In the genomic region with DNA sequence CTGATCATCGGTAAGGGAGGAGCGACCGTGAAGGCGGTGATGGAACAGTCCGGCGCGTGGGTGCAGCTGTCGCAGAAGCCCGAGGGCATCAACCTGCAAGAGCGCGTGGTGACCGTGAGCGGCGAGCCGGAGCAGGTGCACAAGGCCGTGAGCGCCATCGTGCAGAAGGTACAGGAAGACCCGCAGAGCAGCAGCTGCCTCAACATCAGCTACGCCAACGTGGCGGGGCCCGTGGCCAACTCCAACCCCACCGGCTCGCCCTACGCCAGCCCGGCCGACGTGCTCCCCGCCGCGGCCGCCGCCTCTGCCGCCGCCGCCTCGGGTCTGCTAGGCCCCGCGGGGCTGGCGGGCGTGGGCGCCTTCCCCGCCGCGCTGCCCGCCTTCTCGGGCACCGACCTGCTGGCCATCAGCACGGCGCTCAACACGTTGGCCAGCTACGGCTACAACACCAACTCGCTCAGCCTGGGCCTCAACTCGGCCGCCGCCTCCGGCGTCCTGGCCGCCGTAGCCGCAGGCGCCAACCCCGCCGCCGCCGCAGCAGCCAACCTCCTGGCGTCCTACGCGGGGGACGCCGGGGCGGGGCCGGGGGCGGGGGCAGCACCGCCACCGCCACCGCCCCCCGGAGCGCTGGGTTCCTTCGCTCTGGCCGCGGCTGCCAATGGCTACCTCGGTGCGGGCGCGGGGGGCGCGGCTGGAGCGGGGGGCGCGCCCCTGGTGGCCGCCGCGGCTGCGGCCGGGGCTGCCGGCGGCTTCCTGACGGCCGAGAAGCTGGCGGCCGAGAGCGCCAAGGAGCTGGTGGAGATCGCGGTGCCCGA, we compare ENCODE assay signal across 9 mouse cellular contexts. TPM values are rescaled to one million over a fixed set of nuclear protein-coding genes. Genes with fewer than 3 reads are reported as not detected.
A peak's percentile ranks its signal among the peaks of the same experiment; 100 is the strongest.
DNase-seq lines count a peak whose midpoint lies in the region; ATAC-seq and TF ChIP-seq lines count a peak whose summit lies in the region.
"Had no signal": no experiment of that assay in that cellular context is flagged by ENCODE, and none has a peak within 500 bp of the region (broad histone marks: within the 10 kb centered on the region; RNA-seq: fewer than 3 reads in every experiment).

No protein-coding gene starts in this region.

- H3K36me3 ChIP-seq in hindbrain, embryonic 14.5 days (replicated peaks; ENCODE audit: control insufficient read depth, insufficient read depth) = peaks cover 55% of the 10 kb centered on the region
- H3K36me3 ChIP-seq in macrophage (ENCODE audit: inconsistent target) = no peaks in the 10 kb centered on the region
- H3K36me3 ChIP-seq: G1E had no signal

- no peaks in the 10 kb centered on the region for H3K9me3 ChIP-seq in hindbrain, embryonic 14.5 days (ENCODE audit: control insufficient read depth, low read length)

- peak overlapping the region; percentile 31 for H3K4me3 ChIP-seq in hindbrain, embryonic 14.5 days (replicated peaks; ENCODE audit: low read length)
- peak overlapping the region; percentile 38 for H3K4me3 ChIP-seq in left cerebral cortex, adult 2 months
- H3K4me3 ChIP-seq in macrophage (ENCODE audit: inconsistent target) = peak overlapping the region; percentile 14; the same call in 1 of the 2 replicates

- 2% methylated on average over 92 of the region's 107 CpGs for WGBS in hindbrain, embryonic 14.5 days
- 1% methylated on average over 95 of the region's 107 CpGs for WGBS in macrophage (ENCODE audit: missing documents)

- H3K9ac ChIP-seq in hindbrain, embryonic 14.5 days = peak overlapping the region; percentile 53

- peak overlapping the region; percentile 54 for H3K4me2 ChIP-seq in hindbrain, embryonic 14.5 days (replicated peaks)

- no peaks in the 10 kb centered on the region for H3K79me2 ChIP-seq in macrophage (ENCODE audit: inconsistent target)

- no peaks in the 10 kb centered on the region for H3K27me3 ChIP-seq in hindbrain, embryonic 14.5 days (ENCODE audit: control insufficient read depth, insufficient read depth, low read length)

- no peak for TF ChIP-seq CTCF in left cerebral cortex, adult 2 months (IDR thresholded peaks at IDR 0.05)

- intact Hi-C loops in left cerebral cortex, adult 2 months (cut with DNase I) = loop anchor here (1.0 to 2.0 kb wide), 2 partner anchors 33 kb away; a partner anchor contains a TSS

- peak; percentile 41; the same call in 1 of the 2 replicates for ATAC-seq in hindbrain, embryonic 14.5 days (ENCODE audit: low FRiP score)

- peak; percentile 53 for DNase-seq in layer of hippocampus, adult 11-12 months (ENCODE audit: low spot score)
- no peak for DNase-seq in layer of hippocampus, adult 9-10 months (ENCODE audit: low spot score)
- peak; percentile 73 for DNase-seq in cerebellum, adult 9-10 months
- DNase-seq in gastrocnemius, adult 8-10 months (ENCODE audit: low spot score in 2 of 2) = peak; percentile 13 to 32
- no peak for DNase-seq in hindbrain, embryonic 14.5 days (ENCODE audit: low spot score)
- peak; percentile 63 to 74 for DNase-seq in left cerebral cortex, adult 2 months (ENCODE audit: extremely low spot score in 1 of 2, low spot score in 2 of 2)
- peak; percentile 62 for DNase-seq in right cerebral cortex, postnatal 25 days

- H3K4me1 ChIP-seq in hindbrain, embryonic 14.5 days (replicated peaks; ENCODE audit: control insufficient read depth, insufficient read depth, low read length) = peaks cover 25% of the 10 kb centered on the region

- peak overlapping the region; percentile 56 for H3K27ac ChIP-seq in hindbrain, embryonic 14.5 days
- peak overlapping the region; percentile 67 for H3K27ac ChIP-seq in left cerebral cortex, adult 2 months
- H3K27ac ChIP-seq in macrophage = no peak overlapping the region

RNA-seq across cellular contexts. Expression of a gene that starts 29.4 kb away (rescaled TPM):
- not detected for total RNA-seq in gastrocnemius, adult 8-10 months (2022)
- polyA plus RNA-seq in hindbrain, embryonic 14.5 days (2014; fragmentation: Nextera tagmentation; extraction: Ambion mirVana) = 0.52 and 0.69 TPM in 2 replicates
- total RNA-seq in left cerebral cortex, adult 2 months (2021) = under 1 TPM; 0.51 to 0.86 TPM
- total RNA-seq in macrophage (2018; cell fraction: chromatin; rRNA removed) = not detected
- total RNA-seq in macrophage (2018; cell fraction: cytosol; rRNA removed) = not detected
- total RNA-seq in macrophage (2018; cell fraction: nucleus; rRNA removed) = not detected
- not detected in 3 replicates for polyA plus RNA-seq in macrophage (2018)
- polyA plus RNA-seq: G1E had no signal

RNA-seq across cellular contexts. Expression of a gene that starts 32.1 kb away (rescaled TPM):
- total RNA-seq in gastrocnemius, adult 8-10 months (2022) = 1 to 10 TPM in 1 of 4 experiments, under 1 TPM in 3; 0.63 to 1.4 (median 0.97) TPM
- polyA plus RNA-seq in hindbrain, embryonic 14.5 days (2014; fragmentation: Nextera tagmentation; extraction: Ambion mirVana) = 15.4 and 16.3 TPM in 2 replicates
- total RNA-seq in left cerebral cortex, adult 2 months (2021) = 10 to 100 TPM; 79.9 to 86.4 TPM
- 1 to 10 TPM in 1 of 26 experiments, under 1 TPM in 20, not detected in 5; 0.09 to 1.0 (median 0.37) TPM for total RNA-seq in macrophage (2018; cell fraction: chromatin; rRNA removed)
- under 1 TPM in 11 of 26 experiments, not detected in 15; under 0.01 to 0.06 (median 0.03) TPM for total RNA-seq in macrophage (2018; cell fraction: cytosol; rRNA removed)
- under 1 TPM in 21 of 26 experiments, not detected in 5; 0.05 to 0.94 (median 0.18) TPM for total RNA-seq in macrophage (2018; cell fraction: nucleus; rRNA removed)
- 0.01 TPM in 1 of 3 replicates, not detected in the others for polyA plus RNA-seq in macrophage (2018)
- polyA plus RNA-seq: G1E had no signal

RNA-seq across cellular contexts. Expression of a gene that starts 33.3 kb away (rescaled TPM):
- total RNA-seq in gastrocnemius, adult 8-10 months (2022) = 10 to 100 TPM in 2 of 4 experiments, 1 to 10 TPM in 2; 8.0 to 10.6 (median 9.9) TPM
- polyA plus RNA-seq in hindbrain, embryonic 14.5 days (2014; fragmentation: Nextera tagmentation; extraction: Ambion mirVana) = 6.7 and 7.4 TPM in 2 replicates
- 10 to 100 TPM; 50.6 to 61.2 TPM for total RNA-seq in left cerebral cortex, adult 2 months (2021)
- total RNA-seq in macrophage (2018; cell fraction: chromatin; rRNA removed) = 1 to 10 TPM in 3 of 26 experiments, under 1 TPM in 9, not detected in 14; 0.25 to 2.4 (median 0.69) TPM
- under 1 TPM; 0.11 to 0.58 (median 0.24) TPM for total RNA-seq in macrophage (2018; cell fraction: cytosol; rRNA removed)
- under 1 TPM in 17 of 26 experiments, not detected in 9; 0.25 to 0.96 (median 0.46) TPM for total RNA-seq in macrophage (2018; cell fraction: nucleus; rRNA removed)
- 0.25 to 0.49 TPM (median 0.46 TPM) in 3 replicates for polyA plus RNA-seq in macrophage (2018)

RNA-seq across cellular contexts. Expression of a gene that starts 46.1 kb away (rescaled TPM):
- total RNA-seq in gastrocnemius, adult 8-10 months (2022) = 10 to 100 TPM; 19.3 to 20.7 (median 19.7) TPM
- 32.4 and 38.1 TPM in 2 replicates for polyA plus RNA-seq in hindbrain, embryonic 14.5 days (2014; fragmentation: Nextera tagmentation; extraction: Ambion mirVana)
- total RNA-seq in left cerebral cortex, adult 2 months (2021) = 10 to 100 TPM; 47.7 to 49.2 TPM
- 10 to 100 TPM in 5 of 26 experiments, 1 to 10 TPM in 15, under 1 TPM in 6; 0.41 to 14.2 (median 3.4) TPM for total RNA-seq in macrophage (2018; cell fraction: chromatin; rRNA removed)
- 10 to 100 TPM in 17 of 26 experiments, 1 to 10 TPM in 9; 4.9 to 20.8 (median 13.7) TPM for total RNA-seq in macrophage (2018; cell fraction: cytosol; rRNA removed)
- 10 to 100 TPM in 13 of 26 experiments, 1 to 10 TPM in 13; 4.0 to 22.8 (median 10.1) TPM for total RNA-seq in macrophage (2018; cell fraction: nucleus; rRNA removed)
- polyA plus RNA-seq in macrophage (2018) = 7.1 to 12.7 TPM (median 12.6 TPM) in 3 replicates

RNA-seq across cellular contexts. Expression of a gene that starts 47.6 kb away (rescaled TPM):
- 1 to 10 TPM; 4.0 to 5.6 (median 4.7) TPM for total RNA-seq in gastrocnemius, adult 8-10 months (2022)
- polyA plus RNA-seq in hindbrain, embryonic 14.5 days (2014; fragmentation: Nextera tagmentation; extraction: Ambion mirVana) = 23.9 and 24.0 TPM in 2 replicates
- 10 to 100 TPM; 10.5 to 11.0 TPM for total RNA-seq in left cerebral cortex, adult 2 months (2021)
- total RNA-seq in macrophage (2018; cell fraction: chromatin; rRNA removed) = 10 to 100 TPM in 25 of 26 experiments, 1 to 10 TPM in 1; 7.3 to 70.8 (median 37.5) TPM
- total RNA-seq in macrophage (2018; cell fraction: cytosol; rRNA removed) = 10 to 100 TPM in 8 of 26 experiments, 1 to 10 TPM in 18; 3.2 to 12.8 (median 9.6) TPM
- total RNA-seq in macrophage (2018; cell fraction: nucleus; rRNA removed) = 10 to 100 TPM in 22 of 26 experiments, 1 to 10 TPM in 4; 9.2 to 41.6 (median 21.1) TPM
- polyA plus RNA-seq in macrophage (2018) = 4.1 to 8.9 TPM (median 8.4 TPM) in 3 replicates

Comparison
In these comparisons a context has a peak if more than half of its experiments do, and no peak if none do; other contexts are left out.
1. DNase-seq: peak in layer of hippocampus, adult 11-12 months (single experiment), cerebellum, adult 9-10 months (single experiment), gastrocnemius, adult 8-10 months (2 of 2), left cerebral cortex, adult 2 months (2 of 2) and right cerebral cortex, postnatal 25 days (single experiment); none in layer of hippocampus, adult 9-10 months (single experiment) and hindbrain, embryonic 14.5 days (single experiment).
2. RNA of a gene that starts 32.1 kb away (total RNA-seq): 79.9 to 86.4 TPM in left cerebral cortex, adult 2 months; 0.63 to 1.4 TPM in gastrocnemius, adult 8-10 months; every median in the first group is over 10 times any median in the second.
3. RNA of a gene that starts 33.3 kb away (total RNA-seq): 50.6 to 61.2 TPM in left cerebral cortex, adult 2 months; 8.0 to 10.6 TPM in gastrocnemius, adult 8-10 months; every median in the first group is over 4 times any median in the second.
4. Peak in every context shown above with its lines, with median percentiles within 50 percentile points of each other: H3K4me3 ChIP-seq.